Mouse (Mus musculus) heart, embryonic 10.5 days (tissue): Measurements from ENCODE around the gene Vps25. TPM values are rescaled to one million over a fixed set of nuclear protein-coding genes. Genes with fewer than 3 reads are reported as not detected.

Source experiments
- DNase-seq: peaks from one replicate; pipeline ENCODE4 v3.0.0-alpha.2; 2017; ENCODE audit warnings: low spot score
- H3K27ac ChIP-seq: fragments of 300-500 bp; sonication (generic); 2 replicates; pipeline ENCODE4 v1.5.1; 2016; ENCODE audit warnings: mild to moderate bottlenecking
- H3K27me3 ChIP-seq: fragments of 300-500 bp; sonication (generic); 2 replicates; pipeline ENCODE4 v1.6.1; 2016; ENCODE audit warnings: mild to moderate bottlenecking; ENCODE audit not compliant: poor library complexity, insufficient read depth, severe bottlenecking
- H3K36me3 ChIP-seq: fragments of 300-500 bp; sonication (generic); 2 replicates; pipeline ENCODE4 v1.6.1; 2016; ENCODE audit warnings: mild to moderate bottlenecking, moderate library complexity
- H3K4me1 ChIP-seq: fragments of 300-500 bp; sonication (generic); 2 replicates; pipeline ENCODE4 v1.6.1; 2016; ENCODE audit warnings: mild to moderate bottlenecking
- H3K4me3 ChIP-seq: fragments of 300-500 bp; sonication (generic); 2 replicates; pipeline ENCODE4 v1.5.1; 2016; ENCODE audit warnings: mild to moderate bottlenecking, moderate library complexity
- H3K9me3 ChIP-seq: fragments of 300-500 bp; sonication (generic); 2 replicates; pipeline ENCODE4 v1.6.1; 2016; ENCODE audit warnings: mild to moderate bottlenecking, moderate library complexity
- WGBS: fragments of 180-500 bp; shearing (Covaris S2); methylation state at CpG from one replicate; pipeline ENCODE4 v1.1.7; 2016; 5-methylcytosine and 5-hydroxymethylcytosine counted together
- polyA plus RNA-seq: library from polyadenylated mRNA; unstranded; fragments of >200 nt; fragmentation: Nextera tagmentation; extraction: Ambion mirVana; gene quantifications from 2 replicates; pipeline ENCODE4 v1.2.1, GENCODE M21; 2016

The Vps25 gene
- polyA plus RNA-seq, 1 experiment from 2014 or later, result 137 TPM

DNA sequence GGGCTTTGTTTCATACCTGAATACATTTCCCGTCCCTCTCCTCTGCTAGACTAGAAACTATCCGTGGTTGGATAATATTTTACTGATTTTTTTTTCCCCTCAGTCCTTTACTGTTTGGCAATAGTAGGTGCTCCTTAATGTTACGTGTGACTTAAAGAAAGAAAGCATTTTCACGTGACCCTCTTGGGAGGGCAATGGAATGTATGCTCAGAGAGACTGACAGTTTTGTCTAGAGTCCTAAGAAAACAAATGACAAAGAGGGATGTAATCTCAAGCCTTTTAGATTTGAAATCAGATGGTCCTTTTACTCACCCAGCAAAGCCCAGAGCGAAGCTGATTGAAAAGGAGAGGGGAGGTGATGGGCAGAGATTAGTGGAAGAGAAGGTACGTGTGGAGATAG, 12.4 kb downstream of the Vps25 start:
- Histone ChIP-seq H3K4me3 (peak overlapping the region; percentile 54; the same call in 1 of the 2 replicates), H3K27me3 (peaks cover 58% of the 10 kb centered on the region), H3K9me3 (no peaks in the 10 kb centered on the region), H3K36me3 (no peaks in the 10 kb centered on the region), H3K4me1 (peaks cover 62% of the 10 kb centered on the region), H3K27ac (no peak overlapping the region)
- 34% methylated on average over 6 of the region's 6 CpGs for WGBS
- DNase-seq, result no peak

DNA sequence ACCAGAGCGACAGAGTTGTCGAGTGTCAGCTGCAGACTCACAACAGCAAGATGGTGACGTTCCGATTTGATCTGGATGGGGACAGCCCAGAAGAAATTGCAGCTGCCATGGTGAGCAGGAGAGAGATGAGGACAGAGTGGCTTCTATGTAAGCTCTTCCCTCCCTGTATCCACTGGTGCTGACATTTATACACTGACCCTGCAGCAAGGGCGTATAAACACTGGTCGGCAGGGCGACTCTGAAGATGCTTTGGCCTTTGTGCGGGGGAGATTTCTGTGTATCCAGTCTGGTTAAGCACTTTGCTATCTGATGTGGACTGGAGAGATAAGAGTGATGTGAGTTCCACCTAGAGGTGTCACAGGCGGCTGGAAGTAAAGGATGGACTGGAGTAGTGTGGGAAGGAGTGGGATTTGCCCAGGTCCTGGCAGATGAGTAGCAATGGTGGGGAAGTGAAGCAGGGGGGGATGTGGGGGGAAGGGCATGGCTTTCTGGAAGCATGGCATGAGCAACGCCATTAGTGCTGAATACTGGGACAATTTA, 16.1 kb downstream of the Vps25 start:
- WGBS, result 18% methylated on average over 10 of the region's 10 CpGs
- Histone ChIP-seq H3K27me3 (peaks cover 24% of the 10 kb centered on the region), H3K4me3 (peak overlapping the region; percentile 37), H3K4me1 (peaks cover 29% of the 10 kb centered on the region), H3K27ac (peak overlapping the region; percentile 17; the same call in 1 of the 2 replicates), H3K36me3 (no peaks in the 10 kb centered on the region), H3K9me3 (no peaks in the 10 kb centered on the region)
- no peak for DNase-seq

DNA sequence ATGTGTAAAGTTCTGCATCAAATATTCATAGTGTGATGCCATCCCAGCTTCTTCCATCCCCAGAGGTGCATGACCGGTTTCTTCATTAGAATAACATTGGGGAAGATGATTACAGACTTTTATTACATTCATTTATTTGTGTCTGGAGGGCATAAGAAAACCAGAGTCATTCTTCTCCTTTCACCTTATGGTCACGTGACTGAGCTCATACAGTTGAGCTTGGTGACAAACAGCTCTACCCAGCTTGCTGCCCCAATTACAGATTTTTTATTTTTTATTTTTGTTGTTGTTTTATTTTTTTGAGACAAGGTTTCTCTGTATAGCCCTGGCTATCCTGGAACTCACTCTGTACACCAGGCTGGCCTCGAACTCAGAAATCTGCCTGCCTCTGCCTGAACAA, 18.9 kb downstream of the Vps25 start:
- Histone ChIP-seq H3K4me3 (no peak overlapping the region), H3K27me3 (peaks cover 16% of the 10 kb centered on the region), H3K4me1 (peaks cover 43% of the 10 kb centered on the region), H3K27ac (no peak overlapping the region), H3K9me3 (no peaks in the 10 kb centered on the region), H3K36me3 (peaks cover 22% of the 10 kb centered on the region)
- WGBS, result 85% methylated on average over 3 of the region's 3 CpGs
- DNase-seq, result no peak

- no peak overlapping the region for H3K4me3 ChIP-seq
- H3K9me3 ChIP-seq, result no peaks in the 10 kb centered on the region
- WGBS, result 72% methylated on average over 4 of the region's 4 CpGs
- DNase-seq, result no peak
- H3K36me3 ChIP-seq, result peaks cover 22% of the 10 kb centered on the region
- H3K4me1 ChIP-seq, result peaks cover 41% of the 10 kb centered on the region
- peak overlapping the region; percentile 42; the same call in 1 of the 2 replicates for H3K27ac ChIP-seq
- H3K27me3 ChIP-seq, result peaks cover 18% of the 10 kb centered on the region
These were observed 21.8 kb downstream of the Vps25 start for GRCm38 (mm10) chr11:101275309-101275708.

DNA sequence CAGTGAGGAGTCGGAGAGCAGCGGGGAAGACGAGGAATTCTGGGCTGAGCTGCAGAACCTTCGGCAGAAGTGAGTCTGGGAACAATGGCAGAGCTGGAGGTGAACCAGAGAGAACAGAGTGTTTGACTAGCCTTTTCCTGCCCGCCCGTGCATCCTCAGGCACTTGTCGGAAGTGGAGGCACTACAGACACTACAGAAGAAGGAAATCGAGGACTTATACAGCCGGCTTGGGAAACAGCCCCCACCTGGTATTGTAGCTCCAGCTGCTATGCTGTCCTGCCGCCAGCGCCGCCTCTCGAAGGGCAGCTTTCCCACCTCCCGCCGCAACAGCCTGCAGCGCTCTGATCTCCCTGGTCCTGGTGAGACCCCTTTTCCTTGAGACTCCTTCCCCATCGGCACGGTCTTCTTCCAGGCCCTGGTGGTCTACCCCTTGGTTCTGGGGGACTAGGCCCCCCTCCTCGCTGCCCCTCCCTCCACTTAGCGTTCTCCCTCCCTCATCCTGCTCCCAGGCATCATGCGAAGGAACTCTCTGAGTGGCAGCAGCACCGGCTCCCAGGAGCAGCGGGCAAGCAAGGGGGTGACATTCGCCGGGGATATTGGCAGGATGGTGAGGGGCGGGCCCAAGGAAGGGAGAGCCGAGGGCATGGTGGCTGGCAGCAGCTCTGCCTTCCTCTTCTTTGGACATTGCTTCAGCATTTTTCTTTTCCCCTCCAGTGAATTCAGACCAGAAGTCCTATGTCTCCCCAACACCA, 23.0 kb downstream of the Vps25 start:
- H3K4me1 ChIP-seq, result peaks cover 41% of the 10 kb centered on the region
- H3K27ac ChIP-seq, result peak overlapping the region; percentile 53
- WGBS, result 34% methylated on average over 27 of the region's 27 CpGs
- no peak for DNase-seq
- H3K9me3 ChIP-seq, result no peaks in the 10 kb centered on the region
- H3K4me3 ChIP-seq, result peak overlapping the region; percentile 25
- peaks cover 22% of the 10 kb centered on the region for H3K27me3 ChIP-seq
- peaks cover 22% of the 10 kb centered on the region for H3K36me3 ChIP-seq

DNA sequence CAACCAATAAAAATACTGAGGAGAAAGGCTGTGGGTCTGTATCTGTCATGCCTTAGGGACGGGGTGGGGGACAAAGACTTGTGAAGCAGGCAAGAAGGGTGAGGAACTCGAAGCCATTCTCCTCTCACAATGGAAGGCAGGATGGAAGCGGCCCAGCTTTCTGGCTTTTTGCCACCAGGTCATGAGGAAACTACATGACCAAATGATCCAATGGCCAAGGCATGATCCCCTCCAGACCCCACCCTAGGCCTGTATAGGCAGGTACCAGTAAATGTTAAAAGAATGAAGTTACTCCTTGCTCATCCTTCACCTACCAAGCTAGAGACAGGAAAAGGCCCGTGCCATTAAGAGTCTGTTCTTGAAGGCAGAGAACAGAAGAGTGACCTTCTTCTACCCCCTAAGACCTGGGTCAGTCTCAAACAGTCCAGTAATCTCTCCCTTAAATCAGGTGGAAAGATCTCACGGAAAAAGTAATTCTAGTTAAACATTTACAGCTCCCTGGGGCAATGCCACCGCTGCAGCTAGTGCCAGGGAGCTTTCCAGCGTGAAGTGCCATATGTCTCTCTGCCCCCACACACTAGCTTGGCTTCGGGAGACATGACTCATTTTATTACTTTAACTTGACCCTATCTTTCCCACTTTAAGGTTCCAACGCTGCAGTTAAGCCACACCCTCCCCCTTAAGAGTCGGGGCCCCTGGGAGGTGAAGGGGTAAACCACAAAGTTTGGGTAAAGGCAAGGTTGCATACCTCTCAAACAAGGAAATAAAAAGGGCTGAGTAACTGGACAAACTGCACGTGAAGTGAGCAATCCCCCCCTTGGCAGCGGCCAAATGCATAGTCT, 24.1 kb downstream of the Vps25 start:
- Histone ChIP-seq H3K4me3 (peak overlapping the region; percentile 82), H3K27me3 (peaks cover 22% of the 10 kb centered on the region), H3K4me1 (peaks cover 41% of the 10 kb centered on the region), H3K9me3 (no peaks in the 10 kb centered on the region), H3K27ac (peak overlapping the region; percentile 90), H3K36me3 (peaks cover 22% of the 10 kb centered on the region)
- WGBS, result 70% methylated on average over 12 of the region's 12 CpGs
- no peak for DNase-seq

DNA sequence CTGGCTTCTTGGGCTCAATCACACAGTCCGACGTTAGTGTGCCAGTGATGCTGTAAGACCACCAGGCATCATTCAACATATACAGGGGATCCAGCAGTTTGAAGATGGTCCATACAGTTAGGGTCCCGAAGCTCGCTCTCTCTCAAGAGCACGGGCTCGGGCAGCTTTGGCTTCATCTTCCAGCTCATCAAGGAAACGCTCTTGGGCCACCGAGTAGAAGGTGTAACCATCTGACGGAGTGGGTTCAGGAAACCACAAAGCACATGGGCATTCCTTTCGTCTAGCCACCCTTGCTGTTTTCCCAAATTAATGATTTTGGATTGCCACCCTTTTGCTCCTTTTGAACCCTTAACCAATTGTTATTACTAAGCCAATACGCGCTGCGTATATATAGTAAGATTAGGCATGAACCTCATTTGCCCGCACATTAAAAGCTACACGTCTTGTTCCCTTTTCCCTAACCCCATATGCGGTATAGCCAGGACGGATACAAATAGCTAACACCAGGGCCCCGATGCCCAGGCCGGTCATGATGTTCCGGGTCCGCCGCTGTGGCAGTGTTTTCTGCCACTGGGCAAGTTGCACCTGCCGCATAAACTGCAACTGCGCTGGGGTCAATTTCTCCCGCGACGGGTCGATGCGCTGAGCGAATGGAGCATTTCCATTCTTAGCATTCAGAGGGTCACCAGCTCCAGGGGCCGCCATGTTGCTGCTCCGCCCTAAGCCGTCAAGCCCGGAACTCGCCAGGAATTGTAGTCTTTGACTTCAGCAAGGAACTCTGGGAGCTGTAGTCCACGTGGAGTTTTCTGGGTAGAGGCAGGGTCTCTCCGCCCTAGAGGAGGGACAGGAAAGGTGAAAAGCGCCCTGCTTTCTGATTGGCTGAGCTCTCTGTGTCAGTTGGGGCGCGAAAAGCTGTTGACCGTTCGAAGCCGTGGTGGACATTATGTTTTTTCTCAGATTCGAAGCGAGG, 25.0 kb downstream of the Vps25 start, which contains the start of the genes Cntd1 and Coa3:
Gene Cntd1, plus strand, starts transcription at position 790 of the 970 bp plus-strand sequence.
Gene Coa3, minus strand, starts transcription at position 892 of the 970 bp plus-strand sequence.
- peak within 1 kb of the TSS; percentile 82 for H3K4me3 ChIP-seq
- no peaks in the 10 kb centered on the region for H3K9me3 ChIP-seq
- WGBS, result 10% methylated on average over 45 of the region's 45 CpGs
- DNase-seq, result peak; percentile 97
- H3K27me3 ChIP-seq, result peaks cover 25% of the 10 kb centered on the region
- peak within 1 kb of the TSS; percentile 90 for H3K27ac ChIP-seq
- peaks cover 41% of the 10 kb centered on the region for H3K4me1 ChIP-seq
- peaks cover 22% of the 10 kb centered on the region for H3K36me3 ChIP-seq

GRCm38 (mm10) chr11:101279193-101279569, 25.7 kb downstream of the Vps25 start:
- peak overlapping the region; percentile 82 for H3K4me3 ChIP-seq
- WGBS, result 56% methylated on average over 14 of the region's 14 CpGs
- H3K36me3 ChIP-seq, result peaks cover 22% of the 10 kb centered on the region
- peaks cover 41% of the 10 kb centered on the region for H3K4me1 ChIP-seq
- peak overlapping the region; percentile 90 for H3K27ac ChIP-seq
- H3K27me3 ChIP-seq, result peaks cover 25% of the 10 kb centered on the region
- H3K9me3 ChIP-seq, result no peaks in the 10 kb centered on the region
- DNase-seq, result no peak

DNA sequence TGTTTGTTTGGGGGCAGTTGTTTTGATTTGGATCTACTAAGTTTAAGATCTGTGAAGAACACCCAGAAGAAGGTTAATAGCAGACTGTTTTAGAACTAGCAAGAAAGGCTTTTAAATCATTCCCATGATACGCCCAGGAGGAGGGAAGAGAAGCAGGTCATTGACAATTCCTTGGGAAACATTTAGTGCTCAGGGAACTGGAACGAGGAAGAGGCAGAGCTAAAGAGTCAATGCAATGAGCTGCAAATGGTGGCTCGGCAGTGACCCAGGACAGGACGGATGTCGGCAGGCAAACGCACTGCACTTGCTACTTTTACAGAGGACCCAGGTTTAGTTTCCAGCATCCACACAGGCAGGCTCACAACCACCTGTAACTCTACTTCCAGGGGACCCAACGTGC, 27.3 kb downstream of the Vps25 start:
- H3K4me1 ChIP-seq, result peaks cover 34% of the 10 kb centered on the region
- DNase-seq, result no peak
- WGBS, result 52% methylated on average over 7 of the region's 7 CpGs
- H3K4me3 ChIP-seq, result no peak overlapping the region
- H3K9me3 ChIP-seq, result no peaks in the 10 kb centered on the region
- H3K27me3 ChIP-seq, result peaks cover 20% of the 10 kb centered on the region; the same call in 1 of the 2 replicates
- H3K27ac ChIP-seq, result no peak overlapping the region
- H3K36me3 ChIP-seq, result peaks cover 14% of the 10 kb centered on the region; the same call in 1 of the 2 replicates

GRCm38 (mm10) chr11:101282896-101283295, 29.4 kb downstream of the Vps25 start:
- 31% methylated on average over 5 of the region's 5 CpGs for WGBS
- H3K36me3 ChIP-seq, result peaks cover 19% of the 10 kb centered on the region

GRCm38 (mm10) chr11:101283805-101284204, 30.3 kb downstream of the Vps25 start:
- DNase-seq, result no peak
- H3K36me3 ChIP-seq, result peaks cover 25% of the 10 kb centered on the region
- 60% methylated on average over 4 of the region's 4 CpGs for WGBS
- H3K9me3 ChIP-seq, result no peaks in the 10 kb centered on the region
- H3K4me3 ChIP-seq, result no peak overlapping the region
- H3K27me3 ChIP-seq, result peaks cover 9% of the 10 kb centered on the region; the same call in 1 of the 2 replicates
- H3K4me1 ChIP-seq, result peaks cover 7% of the 10 kb centered on the region
- H3K27ac ChIP-seq, result no peak overlapping the region

More at GRCm38 (mm10) chr11:101282896-101283295, 29.4 kb downstream of the Vps25 start:
- Histone ChIP-seq H3K27me3 (peaks cover 9% of the 10 kb centered on the region; the same call in 1 of the 2 replicates), H3K9me3 (no peaks in the 10 kb centered on the region), H3K4me3 (no peak overlapping the region), H3K4me1 (peaks cover 13% of the 10 kb centered on the region), H3K27ac (no peak overlapping the region)
- no peak for DNase-seq

- Histone ChIP-seq H3K9me3 (no peaks in the 10 kb centered on the region), H3K36me3 (peaks cover 59% of the 10 kb centered on the region), H3K4me1 (no peaks in the 10 kb centered on the region), H3K4me3 (no peak overlapping the region), H3K27ac (no peak overlapping the region), H3K27me3 (0 out of 2 replicates have a peak, but pooled peaks cover 3% of the 10 kb centered on the region)
- 85% methylated on average over 9 of the region's 9 CpGs for WGBS
- no peak for DNase-seq
These were observed 33.8 kb downstream of the Vps25 start for GRCm38 (mm10) chr11:101287306-101287705.
